Mouse (Mus musculus) layer of hippocampus, adult 9-10 months (tissue): ENCODE data around the gene Spef1.

Source experiments
- DNase-seq: peaks from one replicate; pipeline ENCODE4 v3.0.0; 2022; ENCODE audit warnings: low spot score

Gene Spef1

GRCm38 (mm10) chr2:131205521-131206182 lies 18.6 kb upstream of the Spef1 start:
- no peak for DNase-seq

- DNase-seq = peak; percentile 69
Measured at GRCm38 (mm10) chr2:131204410-131204981, 17.4 kb upstream of the Spef1 start.

- DNase-seq = no peak
Measured at GRCm38 (mm10) chr2:131203816-131204409, 16.8 kb upstream of the Spef1 start.

GRCm38 (mm10) chr2:131201262-131201661 lies 14.2 kb upstream of the Spef1 start:
- DNase-seq = no peak

- DNase-seq = no peak
Measured at GRCm38 (mm10) chr2:131200710-131201109, 13.6 kb upstream of the Spef1 start.

- no peak for DNase-seq
Measured at GRCm38 (mm10) chr2:131196606-131197316, 9.7 kb upstream of the Spef1 start.

- DNase-seq = no peak
Measured at GRCm38 (mm10) chr2:131191005-131191390, 3.9 kb upstream of the Spef1 start.

- DNase-seq = no peak
Measured at GRCm38 (mm10) chr2:131190344-131191004, 3.4 kb upstream of the Spef1 start.

- DNase-seq = no peak
Measured at GRCm38 (mm10) chr2:131189521-131190309, 2.6 kb upstream of the Spef1 start.

GRCm38 (mm10) chr2:131188311-131188710 lies 1.2 kb upstream of the Spef1 start:
- DNase-seq = no peak

- no peak for DNase-seq
Measured at GRCm38 (mm10) chr2:131187602-131187922, 480 bp upstream of the Spef1 start.

- no peak for DNase-seq
Measured at GRCm38 (mm10) chr2:131186343-131186742, 739 bp downstream of the Spef1 start.

- DNase-seq = no peak
Measured at GRCm38 (mm10) chr2:131179990-131180587, 7.0 kb downstream of the Spef1 start, which contains the start of gene Cenpb. TSS of gene Cenpb (minus strand) at chr2:131180067.

- no peak for DNase-seq
Measured at GRCm38 (mm10) chr2:131179246-131179886, 7.7 kb downstream of the Spef1 start.

GRCm38 (mm10) chr2:131178828-131179245 lies 8.2 kb downstream of the Spef1 start:
- DNase-seq = no peak

GRCm38 (mm10) chr2:131177932-131178331 lies 9.2 kb downstream of the Spef1 start:
- DNase-seq = no peak

- DNase-seq = no peak
Measured at GRCm38 (mm10) chr2:131176491-131176890, 10.6 kb downstream of the Spef1 start.

GRCm38 (mm10) chr2:131175945-131176309 lies 11.2 kb downstream of the Spef1 start:
- no peak for DNase-seq

- no peak for DNase-seq
Measured at GRCm38 (mm10) chr2:131175286-131175944, 11.7 kb downstream of the Spef1 start.

GRCm38 (mm10) chr2:131174700-131175099 lies 12.4 kb downstream of the Spef1 start:
- DNase-seq = no peak
